Mouse (Mus musculus) skeletal muscle tissue, adult 2 months (tissue): ENCODE results near the gene Flt3.

Experiments used
- DNase-seq: peaks from one replicate; pipeline ENCODE4 v3.0.0-alpha.2; 2012; ENCODE audit warnings: low read depth, low spot score

Flt3 gene

GRCm38 (mm10) chr5:147410585-147410984, 10.3 kb upstream of the Flt3 start:
- DNase-seq, result no peak

- no peak for DNase-seq
Observed at GRCm38 (mm10) chr5:147408731-147409130, 8.4 kb upstream of the Flt3 start.

- no peak for DNase-seq
Observed at GRCm38 (mm10) chr5:147406135-147406534, 5.8 kb upstream of the Flt3 start.

- peak; percentile 23 for DNase-seq
Observed at GRCm38 (mm10) chr5:147402505-147402904, 2.2 kb upstream of the Flt3 start.

GRCm38 (mm10) chr5:147401024-147401423, 735 bp upstream of the Flt3 start:
- no peak for DNase-seq

- DNase-seq, result no peak
Observed at GRCm38 (mm10) chr5:147400505-147400979, 253 bp upstream of the Flt3 start.

- no peak for DNase-seq
Observed at GRCm38 (mm10) chr5:147395050-147395449, 5.2 kb downstream of the Flt3 start.

GRCm38 (mm10) chr5:147392667-147393213, 7.5 kb downstream of the Flt3 start:
- no peak for DNase-seq

- no peak for DNase-seq
Observed at GRCm38 (mm10) chr5:147390772-147391171, 9.5 kb downstream of the Flt3 start.

GRCm38 (mm10) chr5:147389052-147389451, 11.2 kb downstream of the Flt3 start:
- DNase-seq, result no peak

GRCm38 (mm10) chr5:147388376-147389008, 11.8 kb downstream of the Flt3 start:
- DNase-seq, result no peak

- no peak for DNase-seq
Observed at GRCm38 (mm10) chr5:147386865-147387264, 13.4 kb downstream of the Flt3 start.

- no peak for DNase-seq
Observed at GRCm38 (mm10) chr5:147381396-147381795, 18.9 kb downstream of the Flt3 start.

GRCm38 (mm10) chr5:147379481-147379880, 20.8 kb downstream of the Flt3 start:
- no peak for DNase-seq

- no peak for DNase-seq
Observed at GRCm38 (mm10) chr5:147370276-147370675, 30.0 kb downstream of the Flt3 start.

GRCm38 (mm10) chr5:147368221-147368620, 32.1 kb downstream of the Flt3 start:
- no peak for DNase-seq

- no peak for DNase-seq
Observed at GRCm38 (mm10) chr5:147365995-147366765, 34.1 kb downstream of the Flt3 start.

- DNase-seq, result peak; percentile 31
Observed at GRCm38 (mm10) chr5:147363054-147363453, 37.2 kb downstream of the Flt3 start.

- DNase-seq, result no peak
Observed at GRCm38 (mm10) chr5:147358481-147358880, 41.8 kb downstream of the Flt3 start.

- DNase-seq, result no peak
Observed at GRCm38 (mm10) chr5:147357536-147357935, 42.8 kb downstream of the Flt3 start.

GRCm38 (mm10) chr5:147356260-147357055, 43.8 kb downstream of the Flt3 start:
- DNase-seq, result no peak

GRCm38 (mm10) chr5:147355788-147356187, 44.5 kb downstream of the Flt3 start:
- no peak for DNase-seq
